Mouse (Mus musculus) small intestine, adult 2 months (tissue): ENCODE measurements around the gene Defa34. TPM values are rescaled to one million over a fixed set of nuclear protein-coding genes. Genes with fewer than 3 reads are reported as not detected.
"Not testable (repeated sequence)": the region's sequence is repeated elsewhere in the genome, so short reads cannot be mapped to it uniquely, and the experiment has no call there.

ENCODE experiments used
- H3K27ac ChIP-seq: fragments of 200-500 bp; 2 replicates; pipeline ENCODE4 v1.5.1; 2012; ENCODE audit warnings: low read depth, low read length, control low read depth, inconsistent platforms; ENCODE audit not compliant: insufficient read depth
- H3K27me3 ChIP-seq: fragments of 200-500 bp; 2 replicates; pipeline ENCODE4 v1.6.1; 2012; ENCODE audit warnings: mild to moderate bottlenecking, moderate library complexity, low read length, inconsistent platforms; ENCODE audit not compliant: control insufficient read depth, insufficient read depth
- H3K36me3 ChIP-seq: fragments of 200-500 bp; 2 replicates; pipeline ENCODE4 v1.6.1; 2012; ENCODE audit warnings: mild to moderate bottlenecking, low read length, control low read depth, inconsistent platforms; ENCODE audit not compliant: control insufficient read depth, insufficient read depth
- H3K4me1 ChIP-seq: fragments of 200-500 bp; 2 replicates; pipeline ENCODE4 v1.6.1; 2012; ENCODE audit warnings: low read length, inconsistent platforms, mixed read lengths; ENCODE audit not compliant: control insufficient read depth, insufficient read depth, insufficient read length
- H3K4me3 ChIP-seq: fragments of 200-500 bp; 2 replicates; pipeline ENCODE4 v1.5.1; 2012; ENCODE audit warnings: low read depth, mild to moderate bottlenecking, control low read depth, inconsistent platforms, low read length, moderate library complexity
- WGBS: fragments of 180-500 bp; shearing (Covaris S2); methylation state at CpG from one replicate; pipeline ENCODE4 v1.1.7; 2018; 5-methylcytosine and 5-hydroxymethylcytosine counted together
- polyA plus RNA-seq: library from polyadenylated mRNA; depleted of rRNA; stranded (reverse); fragments of >200 nt; gene quantifications from 2 replicates; pipeline ENCODE4 v1.2.3, GENCODE M21; 2012; rRNA removed

Gene Defa34
- polyA plus RNA-seq = 3.2 TPM in 1 of 2 replicates, not detected in the other

- not testable (repeated sequence) for H3K27ac ChIP-seq, H3K36me3 ChIP-seq, H3K4me3 ChIP-seq, H3K4me1 ChIP-seq, H3K27me3 ChIP-seq
- WGBS = 90% methylated on average over 1 of the region's 1 CpGs
These were observed at the start of gene Defa34 for GRCm38 (mm10) chr8:21665497-21665896. Defa34 (plus strand) TSS chr8:21665797.

- H3K27me3 ChIP-seq, H3K36me3 ChIP-seq, H3K4me1 ChIP-seq, H3K27ac ChIP-seq, H3K4me3 ChIP-seq: not testable (repeated sequence)
- WGBS = 70% methylated on average over 1 of the region's 1 CpGs
These were observed 47.7 kb upstream of the Defa34 start, which contains the start of gene Defa26 for GRCm38 (mm10) chr8:21617883-21618282. Defa26 (plus strand) TSS chr8:21618183.

DNA sequence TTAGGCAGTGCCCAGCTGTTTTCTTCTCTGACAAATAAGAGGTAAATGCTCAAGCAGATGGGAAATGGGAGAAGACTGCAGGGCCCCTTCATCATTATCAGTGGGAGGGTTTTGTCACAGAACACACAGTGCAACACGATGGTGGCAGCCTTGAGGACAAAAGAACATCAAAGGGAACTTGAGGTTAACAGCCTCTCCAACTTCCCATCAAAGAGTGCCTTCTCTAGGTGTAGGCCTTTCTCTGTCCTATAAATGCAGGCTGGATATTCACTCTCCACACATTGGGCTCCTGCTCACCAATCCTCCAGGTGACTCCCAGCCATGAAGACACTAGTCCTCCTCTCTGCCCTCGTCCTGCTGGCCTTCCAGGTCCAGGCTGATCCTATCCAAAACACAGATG is 10.1 kb upstream of the Defa34 start, which contains the start of gene Defa17:
TSS of gene Defa17 (plus strand) at position 301 of the 400 bp plus-strand sequence.
- no CpG with 5 or more reads among the region's 2 CpGs for WGBS
- H3K36me3 ChIP-seq, H3K27me3 ChIP-seq, H3K27ac ChIP-seq, H3K4me3 ChIP-seq, H3K4me1 ChIP-seq: not testable (repeated sequence)

- 63% methylated on average over 2 of the region's 2 CpGs for WGBS
- not testable (repeated sequence) for H3K27ac ChIP-seq, H3K4me1 ChIP-seq, H3K4me3 ChIP-seq, H3K36me3 ChIP-seq, H3K27me3 ChIP-seq
These were observed 37.9 kb downstream of the Defa34 start, which contains the start of gene AY761184 for GRCm38 (mm10) chr8:21703545-21703944. AY761184 (minus strand) TSS chr8:21703645.

Other genes with a start within 250 kb of the Defa34 start
- gene Defa36, start 238.4 kb upstream of the Defa34 start, polyA plus RNA-seq = 129 and 1,309 TPM in 2 replicates
- not detected in 2 replicates for gene Gm7849, start 209.2 kb upstream of the Defa34 start, polyA plus RNA-seq
- 24.9 and 3,720 TPM in 2 replicates for gene Defa20, start 156.5 kb upstream of the Defa34 start, polyA plus RNA-seq
- 474 TPM in 1 of 2 replicates, not detected in the other for gene Defa32, start 136.8 kb upstream of the Defa34 start, polyA plus RNA-seq
- not detected in 2 replicates for gene Defa37, start 100.4 kb upstream of the Defa34 start, polyA plus RNA-seq
- gene Defa28, start 82.8 kb upstream of the Defa34 start, polyA plus RNA-seq = not detected in 2 replicates
- gene Gm7861, start 71.3 kb upstream of the Defa34 start, polyA plus RNA-seq = 186 and 2,595 TPM in 2 replicates
- 5.5 and 27.3 TPM in 2 replicates for gene Defa26, start 47.6 kb upstream of the Defa34 start, polyA plus RNA-seq
- gene Defa17, start 10.0 kb upstream of the Defa34 start, polyA plus RNA-seq = 25.4 and 113 TPM in 2 replicates
- 271 and 1,244 TPM in 2 replicates for gene AY761184, start 37.8 kb downstream of the Defa34 start, polyA plus RNA-seq
- gene Defa24, start 68.7 kb downstream of the Defa34 start, polyA plus RNA-seq = 1,324 and 5,253 TPM in 2 replicates
- gene Defb50, start 157.7 kb downstream of the Defa34 start, polyA plus RNA-seq = not detected in 2 replicates
- gene Defb2, start 174.1 kb downstream of the Defa34 start, polyA plus RNA-seq = not detected in 2 replicates
- not detected in 2 replicates for gene Defb10, start 193.1 kb downstream of the Defa34 start, polyA plus RNA-seq
- gene Defb9, start 219.6 kb downstream of the Defa34 start, polyA plus RNA-seq = not detected in 2 replicates
- gene Defb11, start 240.6 kb downstream of the Defa34 start, polyA plus RNA-seq = not detected in 2 replicates